Mouse (Mus musculus) common myeloid progenitor, adult 5-6 weeks (primary cell): Measurements from ENCODE around the gene Ston2. TPM values are rescaled to one million over a fixed set of nuclear protein-coding genes. Genes with fewer than 3 reads are reported as not detected.

Experiments
- ATAC-seq: replicated peaks from 2 replicates; pipeline ENCODE4 v1.8.0; 2016; ENCODE audit warnings: low read depth, mild to moderate bottlenecking, moderate TSS enrichment, inconsistent platforms; ENCODE audit not compliant: poor library complexity, severe bottlenecking
- total RNA-seq: library from RNA; stranded (forward); fragments of 200-1000, 187-1606 nt; gene quantifications from 2 replicates; pipeline ENCODE4 v1.2.3, GENCODE M21; 2017

The Ston2 gene
- total RNA-seq, 1 experiment from 2014 or later, result 3.0 TPM

GRCm38 (mm10) chr12:91709634-91710033 is 78.6 kb downstream of the Ston2 start:
- no peak for ATAC-seq

GRCm38 (mm10) chr12:91709232-91709631 is 79.0 kb downstream of the Ston2 start:
- ATAC-seq, result no peak

GRCm38 (mm10) chr12:91707807-91708206 is 80.4 kb downstream of the Ston2 start:
- no peak for ATAC-seq

- no peak for ATAC-seq
Measured at GRCm38 (mm10) chr12:91703533-91703932, 84.7 kb downstream of the Ston2 start.

- no peak for ATAC-seq
Measured at GRCm38 (mm10) chr12:91702829-91703228, 85.4 kb downstream of the Ston2 start.

- ATAC-seq, result no peak
Measured at GRCm38 (mm10) chr12:91699451-91700141, 88.6 kb downstream of the Ston2 start.

GRCm38 (mm10) chr12:91696231-91696630 is 92.0 kb downstream of the Ston2 start:
- no peak for ATAC-seq

GRCm38 (mm10) chr12:91695761-91696160 is 92.4 kb downstream of the Ston2 start:
- ATAC-seq, result no peak

GRCm38 (mm10) chr12:91694748-91695147 is 93.4 kb downstream of the Ston2 start:
- no peak for ATAC-seq

- ATAC-seq, result no peak
Measured at GRCm38 (mm10) chr12:91693566-91693965, 94.6 kb downstream of the Ston2 start.

- ATAC-seq, result no peak
Measured at GRCm38 (mm10) chr12:91692991-91693390, 95.2 kb downstream of the Ston2 start.

GRCm38 (mm10) chr12:91685674-91686290 is 102.4 kb downstream of the Ston2 start:
- no peak for ATAC-seq

- ATAC-seq, result peak; percentile 16; the same call in 1 of the 2 replicates
Measured at GRCm38 (mm10) chr12:91684840-91685415, 103.3 kb downstream of the Ston2 start.

GRCm38 (mm10) chr12:91684101-91684839 is 103.9 kb downstream of the Ston2 start:
- peak; percentile 68 for ATAC-seq

GRCm38 (mm10) chr12:91683549-91684100 is 104.6 kb downstream of the Ston2 start:
- ATAC-seq, result no peak

GRCm38 (mm10) chr12:91683096-91683495 is 105.1 kb downstream of the Ston2 start:
- ATAC-seq, result no peak

- ATAC-seq, result no peak
Measured at GRCm38 (mm10) chr12:91679320-91680064, 108.7 kb downstream of the Ston2 start.

GRCm38 (mm10) chr12:91675937-91676336 is 112.2 kb downstream of the Ston2 start:
- ATAC-seq, result peak; percentile 54; the same call in 1 of the 2 replicates

GRCm38 (mm10) chr12:91673141-91673540 is 115.0 kb downstream of the Ston2 start:
- ATAC-seq, result peak; percentile 50; the same call in 1 of the 2 replicates

GRCm38 (mm10) chr12:91672528-91672927 is 115.7 kb downstream of the Ston2 start:
- no peak for ATAC-seq
